Mouse (Mus musculus): Measurements from ENCODE around the gene Dbnl.

- TF ChIP-seq CTCF (IDR thresholded peaks at IDR 0.05; ENCODE audit: borderline replicate concordance, control insufficient read depth, extremely low read depth, insufficient read depth, low read length, poor library complexity) (no peak), POLR2A (IDR thresholded peaks at IDR 0.05; ENCODE audit: control insufficient read depth, extremely low read depth, insufficient read depth, low read length, poor library complexity) (no peak)
Measured at GRCm38 (mm10) chr11:5827931-5828330, 39.6 kb downstream of the Dbnl start.

All from thymus, adult 2 months (tissue).